Mouse (Mus musculus) T-helper 2 cell (primary cell): ENCODE data around the gene Tmem139.

Experiments
- in situ Hi-C: fragments of 300-600 bp; cut with MboI, MseI; formaldehyde crosslinking; loops from one replicate; pipeline ENCODE4 v1.15.1; 2025; ENCODE audit warnings: high pct_unique_total_duplicates

Gene Tmem139

GRCm38 (mm10) chr6:42261524-42262170 is at the start of gene Tmem139:
Gene Tmem139, plus strand, starts transcription at chr6:42261970.
- in situ Hi-C loops = loop anchor here (25.0 kb wide), 1 partner anchor 1824 kb away; the partner anchor contains the start of genes E330009J07Rik and Wee2

GRCm38 (mm10) chr6:42215028-42215427 is 46.7 kb upstream of the Tmem139 start, which contains the start of gene Tas2r144:
Gene Tas2r144, plus strand, starts transcription at chr6:42215328.
- in situ Hi-C loops = no loop called here

DNA sequence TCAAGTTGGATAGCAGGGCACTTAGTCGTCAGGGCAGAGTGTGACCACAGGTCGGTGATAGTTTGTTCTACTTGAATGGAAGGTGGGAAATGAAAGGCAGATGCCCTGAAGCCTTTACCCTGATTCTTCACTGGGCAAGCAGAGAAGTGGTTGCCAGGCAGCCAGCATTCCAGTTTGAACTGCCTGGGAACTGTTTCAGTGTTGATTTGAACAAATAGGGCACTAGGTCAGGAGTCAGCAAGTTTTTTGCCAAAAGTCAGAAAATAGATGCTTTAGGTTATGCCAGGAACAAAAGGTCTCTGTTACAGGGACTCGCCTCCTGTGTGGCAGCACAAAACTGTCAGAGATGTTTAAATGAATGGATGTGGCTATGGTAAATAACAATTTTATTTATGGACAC is 39.5 kb upstream of the Tmem139 start:
- in situ Hi-C loops = no loop called here

GRCm38 (mm10) chr6:42225046-42225445 is 36.7 kb upstream of the Tmem139 start:
- in situ Hi-C loops = loop anchor here (25.0 kb wide), 1 partner anchor 1113 kb away; no protein-coding TSS in a partner anchor

GRCm38 (mm10) chr6:42227240-42228101 is 34.3 kb upstream of the Tmem139 start:
- in situ Hi-C loops = loop anchor here (25.0 kb wide), 1 partner anchor 1115 kb away; no protein-coding TSS in a partner anchor

- in situ Hi-C loops = loop anchor here (5.0 to 25.0 kb wide), 2 partner anchors 353 to 1117 kb away; no protein-coding TSS in a partner anchor
These were observed 32.2 kb upstream of the Tmem139 start for GRCm38 (mm10) chr6:42229610-42230009.

DNA sequence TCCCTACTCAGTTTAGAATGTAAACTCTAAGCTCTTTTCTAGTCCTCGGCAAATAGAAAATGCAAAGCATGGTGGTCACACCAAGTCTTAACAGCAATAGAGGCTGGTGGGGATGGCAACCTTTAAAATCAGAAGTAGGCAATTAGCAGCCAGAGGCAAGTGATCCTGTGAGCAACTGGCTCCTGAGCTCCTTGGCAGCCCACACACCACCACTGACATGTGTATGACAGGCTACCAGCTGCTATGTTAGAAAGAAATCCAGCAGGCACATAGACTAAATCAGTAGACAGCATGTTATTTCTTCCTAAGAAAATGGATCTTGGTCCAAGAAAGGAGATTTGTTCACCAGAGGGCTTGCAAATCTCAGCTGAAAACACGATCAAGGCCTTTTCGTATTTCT is 30.6 kb upstream of the Tmem139 start:
- in situ Hi-C loops = loop anchor here (5.0 to 25.0 kb wide), 2 partner anchors 351 to 1119 kb away; no protein-coding TSS in a partner anchor

- in situ Hi-C loops = loop anchor here (25.0 kb wide), 1 partner anchor 1125 kb away; no protein-coding TSS in a partner anchor
These were observed 24.4 kb upstream of the Tmem139 start for GRCm38 (mm10) chr6:42237276-42237805.

DNA sequence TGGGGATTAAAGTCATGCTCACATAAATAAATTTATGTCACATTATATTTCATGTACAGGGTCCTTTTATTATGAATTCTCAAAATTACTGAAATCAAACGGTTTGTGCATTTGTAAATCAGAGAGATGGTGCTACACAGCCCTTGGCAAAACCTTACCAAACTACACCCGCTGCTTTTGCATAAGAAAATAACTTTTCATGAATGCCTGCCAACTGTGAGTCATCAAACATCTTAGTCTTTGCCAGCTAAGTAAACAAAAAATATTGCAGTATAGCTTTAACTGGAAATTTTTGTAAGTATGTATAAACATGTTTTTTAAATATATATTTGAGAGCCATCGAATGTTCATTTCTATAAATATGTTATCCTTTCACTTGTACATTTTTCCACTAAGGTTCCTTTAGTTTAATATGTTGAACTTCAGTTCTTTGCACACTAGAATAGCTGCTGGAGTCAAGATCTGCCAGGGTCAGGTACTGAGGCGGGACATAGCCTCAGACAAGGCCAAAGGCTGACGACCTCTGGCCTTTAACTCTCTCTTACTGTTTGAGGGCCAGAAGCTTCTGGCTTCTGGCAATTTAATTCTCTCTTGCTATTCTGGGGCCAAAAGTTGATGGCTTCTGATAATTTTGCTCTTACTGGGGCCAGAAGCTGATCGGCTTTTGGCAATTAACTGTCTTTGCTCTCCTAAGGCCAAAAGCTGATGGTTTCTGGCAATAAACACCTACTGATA is 20.3 kb upstream of the Tmem139 start:
- in situ Hi-C loops = loop anchor here (25.0 kb wide), 1 partner anchor 1129 kb away; no protein-coding TSS in a partner anchor

- in situ Hi-C loops = loop anchor here (25.0 kb wide), 1 partner anchor 1134 kb away; no protein-coding TSS in a partner anchor
These were observed 15.9 kb upstream of the Tmem139 start, which contains the start of gene Gstk1 for GRCm38 (mm10) chr6:42245711-42246353. Gene Gstk1, plus strand, starts transcription at chr6:42245935.

DNA sequence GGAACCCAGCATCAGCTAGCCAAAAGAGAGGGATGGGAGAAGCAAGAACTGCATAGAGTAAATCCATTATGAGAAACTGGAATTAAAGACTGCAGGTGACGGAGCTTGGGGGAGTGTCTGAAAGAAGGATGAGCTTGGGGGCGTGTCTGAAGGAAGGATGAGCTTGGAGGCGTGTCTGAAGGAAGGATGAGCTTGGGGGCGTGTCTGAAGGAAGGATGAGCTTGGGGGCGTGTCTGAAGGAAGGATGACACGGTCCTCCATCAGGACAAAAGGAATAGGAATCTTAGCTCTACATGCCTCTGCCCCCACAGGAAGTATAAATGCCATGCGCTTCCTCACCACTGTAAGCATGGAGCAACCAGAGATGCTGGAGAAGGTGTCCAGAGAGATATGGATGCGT is 14.6 kb upstream of the Tmem139 start:
- in situ Hi-C loops = loop anchor here (25.0 kb wide), 1 partner anchor 1135 kb away; no protein-coding TSS in a partner anchor

DNA sequence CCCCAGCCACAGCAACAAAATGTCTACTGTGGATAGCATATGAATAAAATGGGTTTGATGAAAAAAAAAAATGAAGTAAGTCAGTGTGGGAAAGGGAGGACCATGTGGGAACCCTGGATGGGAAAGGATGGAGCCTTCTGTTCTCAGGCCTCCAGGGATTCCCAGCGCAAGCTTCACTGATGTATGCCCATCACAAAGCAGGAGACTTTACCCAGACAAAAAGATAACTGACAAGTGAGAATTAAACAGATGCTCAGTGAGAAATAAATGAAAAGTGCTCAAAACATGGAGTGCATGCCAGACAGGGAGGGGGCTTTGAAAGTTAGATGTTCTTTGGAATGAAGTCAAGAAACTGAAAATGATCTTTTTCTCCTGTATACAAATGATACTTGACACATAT is 13.8 kb upstream of the Tmem139 start:
- in situ Hi-C loops = loop anchor here (25.0 kb wide), 1 partner anchor 1136 kb away; no protein-coding TSS in a partner anchor

- in situ Hi-C loops = loop anchor here (25.0 kb wide), 1 partner anchor 1814 kb away; the partner anchor contains the start of genes E330009J07Rik and Wee2
These were observed 10.0 kb upstream of the Tmem139 start for GRCm38 (mm10) chr6:42251791-42252190.

DNA sequence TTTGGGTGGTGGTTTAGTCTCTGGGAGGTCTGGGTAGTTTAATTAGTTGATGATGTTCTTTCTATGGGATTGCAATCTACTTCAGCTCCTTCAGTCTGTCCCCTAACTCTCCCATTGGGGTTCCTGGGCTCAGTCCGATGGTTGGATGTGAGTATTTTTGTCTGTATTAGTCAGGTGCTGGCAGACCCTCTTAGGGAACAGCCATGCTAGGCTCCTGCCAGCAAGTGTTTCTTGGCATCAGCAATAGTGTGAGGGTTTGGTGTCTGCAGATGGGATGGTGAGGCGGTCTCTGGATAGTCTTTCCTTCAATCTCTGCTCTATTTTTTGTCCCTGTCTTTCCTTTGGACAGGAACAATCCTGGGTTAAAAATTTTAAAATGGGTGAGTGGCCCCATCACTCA is 8.7 kb upstream of the Tmem139 start:
- in situ Hi-C loops = loop anchor here (25.0 kb wide), 1 partner anchor 1816 kb away; the partner anchor contains the start of genes E330009J07Rik and Wee2

DNA sequence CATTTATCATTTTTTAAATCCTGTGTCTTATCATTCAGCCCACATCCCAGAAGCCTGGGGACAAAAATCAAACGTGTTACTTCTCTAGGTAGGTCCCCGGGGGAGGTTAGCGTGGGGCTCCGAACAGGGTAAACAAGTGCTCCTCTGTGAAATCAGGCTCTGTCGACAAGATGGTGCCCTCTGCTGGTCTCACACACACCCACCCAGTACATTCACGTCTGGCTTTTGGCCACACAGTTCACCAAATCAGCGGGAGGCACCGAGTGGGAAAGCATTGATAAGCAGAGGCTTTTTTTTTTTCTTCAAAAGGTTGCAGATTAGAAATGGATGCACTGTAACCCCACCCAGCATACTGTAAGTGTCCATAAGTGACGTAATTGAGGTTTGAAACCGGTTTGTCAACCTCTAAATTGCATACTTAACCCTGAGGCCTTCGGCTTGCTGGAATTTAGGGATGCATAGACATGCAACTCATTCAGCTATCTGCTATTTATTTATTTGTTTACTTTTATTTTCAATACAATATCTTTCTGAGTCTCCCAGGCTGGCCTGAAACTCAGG is 4.4 kb upstream of the Tmem139 start:
- in situ Hi-C loops = loop anchor here (25.0 kb wide), 1 partner anchor 1820 kb away; the partner anchor contains the start of genes E330009J07Rik and Wee2

DNA sequence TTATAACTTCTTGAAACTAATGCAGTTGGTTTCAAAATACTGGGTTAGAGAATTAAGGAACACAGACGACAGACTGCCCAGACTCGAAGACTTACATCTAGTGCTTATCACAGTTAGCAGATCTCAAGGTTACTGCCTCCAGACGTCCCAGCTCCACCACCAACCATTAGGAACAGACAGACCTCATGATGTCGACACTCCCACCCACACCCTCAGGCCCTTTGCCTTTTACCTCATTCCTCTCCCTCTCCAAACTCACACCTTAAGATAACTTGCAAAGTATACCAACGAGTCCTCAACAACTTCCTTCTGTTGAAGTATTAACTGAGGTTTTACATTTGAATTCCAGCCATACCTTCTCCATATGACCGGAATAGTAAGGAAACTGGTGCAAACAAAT is 1.3 kb upstream of the Tmem139 start:
- in situ Hi-C loops = loop anchor here (25.0 kb wide), 1 partner anchor 1823 kb away; the partner anchor contains the start of genes E330009J07Rik and Wee2

DNA sequence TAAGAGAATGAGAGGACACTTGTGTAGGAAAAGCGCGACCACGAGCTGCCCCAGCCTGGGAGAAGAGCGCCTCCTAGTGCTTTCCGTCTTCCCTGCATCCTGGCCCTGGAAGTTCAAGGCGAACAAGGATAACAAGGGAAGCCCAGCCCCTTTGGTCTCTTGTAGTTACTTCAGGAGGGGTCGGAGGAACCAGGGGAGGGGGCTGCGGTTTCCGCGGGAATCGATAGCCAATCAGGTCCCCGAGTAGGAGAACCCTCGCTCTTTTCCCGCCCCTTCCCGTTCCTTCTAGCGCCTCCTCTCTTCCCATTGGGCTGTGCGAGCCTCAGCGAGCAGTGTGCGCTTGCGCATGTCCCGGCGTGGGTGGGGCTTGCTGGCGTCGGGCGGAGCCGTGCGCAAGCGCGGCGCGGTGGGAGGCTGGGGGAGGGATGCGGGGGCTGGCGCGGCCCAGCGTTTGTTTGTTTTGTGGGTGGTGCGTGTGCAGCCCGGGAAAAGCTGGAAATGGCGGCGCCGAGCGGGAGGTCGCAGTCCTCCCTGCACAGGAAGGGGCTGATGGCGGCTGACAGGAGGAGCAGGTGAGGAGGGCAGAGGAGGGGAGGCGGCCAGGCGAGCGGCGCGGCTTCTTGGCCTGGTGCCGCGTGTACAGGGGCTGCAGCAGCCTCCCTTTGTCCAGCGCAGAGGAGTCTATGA is 3.0 kb downstream of the Tmem139 start, which contains the start of gene Casp2:
Gene Casp2 (plus strand): TSS at position 360 of the 687 bp plus-strand sequence.
- in situ Hi-C loops = loop anchor here (25.0 kb wide), 1 partner anchor 1827 kb away; the partner anchor contains the start of genes E330009J07Rik and Wee2
